Mouse (Mus musculus) G1E (cell line): ENCODE measurements at regions not wholly inside any gene's neighbourhood (a gene's known extent, or its start where the extent isn't known, plus 50 kb on each side); places are given as distances from the start of the nearest gene placed in this dataset.

Experiments used
- CTCF ChIP-seq: IDR thresholded peaks from 2 replicates; pipeline ENCODE4 v1.5.1; 2012; ENCODE audit warnings: low read depth, low read length, inconsistent platforms, mixed read lengths
- GATA1 ChIP-seq: IDR thresholded peaks from 2 replicates; pipeline ENCODE4 v1.6.1; 2012; ENCODE audit warnings: borderline replicate concordance, low read length, inconsistent platforms, mixed read lengths
- GATA2 ChIP-seq: IDR thresholded peaks from 2 replicates; pipeline ENCODE4 v1.6.1; 2012; ENCODE audit warnings: low read depth, low read length, inconsistent platforms, borderline replicate concordance
- POLR2AphosphoS5 ChIP-seq: IDR thresholded peaks from 2 replicates; pipeline ENCODE4 v1.6.1; 2012; ENCODE audit warnings: low read depth, low read length, inconsistent platforms; ENCODE audit not compliant: insufficient replicate concordance
- TAL1 ChIP-seq: conservative IDR thresholded peaks from 2 replicates; pipeline ENCODE4 v1.6.1; 2012; ENCODE audit warnings: low read depth, low read length, inconsistent platforms, mixed read lengths

DNA sequence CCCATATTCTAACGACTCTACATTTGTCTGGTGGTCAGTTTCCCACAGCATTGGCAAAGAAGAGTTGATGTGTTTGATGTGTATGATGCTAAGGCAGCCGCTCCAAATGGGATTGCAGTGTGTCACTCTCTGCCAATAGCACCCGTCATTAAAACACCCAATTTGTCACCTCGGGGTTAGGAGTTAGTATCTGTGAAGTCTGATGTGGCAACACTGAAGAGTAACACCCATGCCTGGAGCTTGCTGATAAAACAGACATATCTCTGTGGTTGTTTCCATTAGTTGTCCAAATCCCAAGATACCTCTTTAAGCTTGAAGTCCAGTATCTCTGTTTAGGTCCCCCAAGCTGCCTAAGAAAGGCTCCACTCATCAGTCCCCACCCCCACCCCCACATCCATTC lies 129.4 kb downstream of the Drd1 start:
- no peak for TF ChIP-seq CTCF
- TF ChIP-seq POLR2AphosphoS5, result no peak
- TF ChIP-seq TAL1, result no peak
- TF ChIP-seq GATA1, result no peak
- TF ChIP-seq GATA2, result no peak
